Mouse (Mus musculus) spleen, postnatal 36 days (tissue): Measurements from ENCODE around the gene Nipsnap2.
"Not testable (repeated sequence)": the region's sequence is repeated elsewhere in the genome, so short reads cannot be mapped to it uniquely, and the experiment has no call there.

Experiments used
- DNase-seq, 2 experiments: peaks; one replicate each; pipeline ENCODE4 v3.0.0; 2022; ENCODE audit warnings: low spot score in 2 of 2, mixed read lengths in 1 of 2

The Nipsnap2 gene

DNA sequence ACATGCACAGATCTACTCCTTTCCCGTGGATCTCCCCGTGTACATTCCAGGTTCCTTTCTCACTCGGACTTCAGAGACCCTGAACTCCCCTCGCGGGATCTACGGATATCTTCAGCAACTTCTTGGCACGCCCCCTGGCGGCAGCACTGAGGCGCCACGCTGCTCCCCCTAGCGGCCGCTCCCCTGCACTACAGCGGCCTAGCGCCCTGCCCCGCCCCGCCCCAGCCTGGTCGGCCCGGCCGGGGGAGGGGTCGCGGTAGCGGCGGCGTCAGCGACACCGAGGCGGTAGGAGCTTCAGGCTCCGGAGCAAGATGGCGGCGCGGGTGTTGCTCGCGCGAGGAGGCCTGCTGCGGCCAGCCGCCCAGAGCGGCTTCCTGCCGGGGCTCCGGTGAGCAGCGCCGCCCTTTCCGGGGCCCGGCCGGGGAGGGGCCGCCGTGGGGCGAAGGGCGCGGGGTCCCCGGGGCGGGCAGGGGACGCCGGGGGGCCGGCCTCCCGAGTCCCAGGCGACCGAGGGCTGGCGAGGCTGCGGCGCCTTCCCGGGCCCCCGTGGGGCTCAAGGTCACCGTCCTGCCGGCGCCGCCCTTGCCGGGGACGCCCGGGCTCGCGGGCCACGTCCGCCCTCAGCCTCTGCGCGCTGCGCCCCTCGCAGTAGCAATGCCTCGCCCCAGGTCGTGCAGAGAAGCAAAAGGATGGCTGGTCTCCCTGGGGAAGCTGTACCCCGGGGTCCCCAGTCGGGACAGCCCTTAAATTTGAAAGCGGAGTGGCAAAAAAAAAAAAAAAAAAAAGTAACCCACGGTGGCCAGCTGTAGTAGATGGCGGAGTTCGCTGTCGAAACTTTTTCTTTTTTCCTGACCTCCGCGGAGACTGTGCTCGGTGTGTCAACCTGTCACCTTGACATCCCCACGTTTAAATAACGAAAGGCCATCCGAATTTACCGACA lies at the start of gene Nipsnap2:
Gene Nipsnap2 (plus strand): TSS at position 230 of the 940 bp plus-strand sequence.
- DNase-seq, result peak; percentile 85 to 86

GRCm38 (mm10) chr5:129685141-129685540 lies 39.7 kb upstream of the Nipsnap2 start:
- DNase-seq, result not testable (repeated sequence)

DNA sequence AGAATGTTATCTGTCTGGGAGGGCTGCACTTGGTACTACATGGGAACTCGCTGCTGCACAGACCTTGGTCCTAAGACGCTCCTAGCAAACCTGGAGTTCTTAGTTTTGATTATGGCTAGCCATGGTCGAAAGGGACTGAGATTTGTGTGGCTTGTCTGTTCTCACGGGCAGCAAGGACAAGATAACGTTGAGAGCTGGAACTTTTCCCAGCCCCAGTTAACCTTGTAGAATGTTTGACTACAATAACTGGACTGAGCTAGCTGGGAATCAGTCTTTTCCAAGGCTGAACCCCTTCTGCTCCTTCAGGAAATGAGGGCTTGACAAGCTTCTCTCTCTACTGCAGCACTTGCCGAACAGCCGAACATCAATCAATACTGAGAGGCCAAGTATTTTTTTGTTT lies 37.2 kb upstream of the Nipsnap2 start:
- DNase-seq, result no peak

GRCm38 (mm10) chr5:129690528-129690927 lies 34.3 kb upstream of the Nipsnap2 start:
- DNase-seq, result no peak

- DNase-seq, result no peak
Observed at GRCm38 (mm10) chr5:129700506-129700905, 24.4 kb upstream of the Nipsnap2 start.

- no peak for DNase-seq
Observed at GRCm38 (mm10) chr5:129701706-129702105, 23.2 kb upstream of the Nipsnap2 start.

DNA sequence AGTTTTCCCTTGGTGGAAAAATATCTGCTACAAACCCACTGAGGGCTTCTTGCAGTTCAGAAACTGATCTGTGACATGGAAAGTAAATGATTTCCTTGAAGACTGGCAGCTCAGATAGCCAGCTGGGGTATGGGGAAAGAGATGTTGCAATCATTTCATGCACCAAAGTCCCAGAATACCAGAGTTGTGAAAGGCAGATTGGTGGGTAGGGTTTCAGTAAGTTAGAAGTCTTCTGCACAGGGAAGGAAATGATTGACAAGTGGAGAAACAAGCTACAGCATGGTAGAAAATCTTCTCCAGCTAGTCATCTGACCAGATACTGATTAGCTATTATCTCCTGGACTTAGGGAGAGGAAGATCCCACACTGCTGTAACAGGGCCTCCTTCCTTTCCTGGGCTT lies 21.5 kb upstream of the Nipsnap2 start:
- DNase-seq, result no peak

GRCm38 (mm10) chr5:129708412-129708811 lies 16.5 kb upstream of the Nipsnap2 start, which contains the start of gene Sept14:
TSS of gene Sept14 (minus strand) at chr5:129708512.
- DNase-seq, result no peak

- DNase-seq, result peak; percentile 91 to 94
Observed at GRCm38 (mm10) chr5:129715326-129715861, 9.5 kb upstream of the Nipsnap2 start, which contains the start of gene Mrps17. TSS of gene Mrps17 (plus strand) at chr5:129715497.

DNA sequence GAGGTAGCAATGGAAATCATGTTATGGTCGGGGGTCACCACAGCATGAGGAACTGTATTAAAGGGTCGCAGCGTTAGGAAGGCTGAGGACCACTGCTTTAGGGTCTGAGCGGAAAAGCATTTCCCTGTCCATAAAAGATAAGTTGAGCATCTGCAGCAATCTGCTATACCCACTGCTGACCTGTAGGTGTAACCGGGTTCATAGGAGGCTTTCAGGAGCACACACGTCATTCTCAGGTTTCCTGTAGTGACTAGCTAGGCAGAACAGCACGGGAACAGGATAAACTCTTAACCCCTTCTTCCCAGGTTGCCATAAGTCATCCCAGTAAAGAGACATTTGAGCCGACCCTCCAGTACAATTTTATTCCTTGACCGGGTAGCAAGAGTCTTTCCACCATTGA lies 7.8 kb upstream of the Nipsnap2 start:
- no peak for DNase-seq

DNA sequence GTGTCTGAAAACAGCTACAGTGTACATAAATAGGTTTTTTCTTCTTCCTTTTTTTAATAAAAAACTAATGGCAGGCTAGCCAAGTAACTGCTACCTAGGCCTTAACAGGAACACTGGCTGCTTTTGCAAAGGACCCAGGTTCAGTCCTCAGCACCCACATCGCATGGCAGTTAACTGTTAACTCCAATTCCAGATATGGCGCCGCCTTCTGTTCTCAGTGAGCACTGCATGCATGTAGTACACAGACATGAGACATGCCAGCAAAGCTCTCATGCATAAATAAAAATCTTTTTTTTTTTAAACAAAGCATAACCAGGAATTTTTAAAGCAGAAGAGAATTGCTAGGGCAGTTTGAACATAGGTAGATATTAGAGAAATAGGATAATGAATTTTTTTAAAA lies 4.7 kb upstream of the Nipsnap2 start:
- no peak for DNase-seq

GRCm38 (mm10) chr5:129724268-129724667 lies 595 bp upstream of the Nipsnap2 start:
- no peak for DNase-seq

GRCm38 (mm10) chr5:129725774-129726392 lies 1.0 kb downstream of the Nipsnap2 start:
- DNase-seq, result no peak

GRCm38 (mm10) chr5:129726784-129727183 lies 1.9 kb downstream of the Nipsnap2 start:
- no peak for DNase-seq

DNA sequence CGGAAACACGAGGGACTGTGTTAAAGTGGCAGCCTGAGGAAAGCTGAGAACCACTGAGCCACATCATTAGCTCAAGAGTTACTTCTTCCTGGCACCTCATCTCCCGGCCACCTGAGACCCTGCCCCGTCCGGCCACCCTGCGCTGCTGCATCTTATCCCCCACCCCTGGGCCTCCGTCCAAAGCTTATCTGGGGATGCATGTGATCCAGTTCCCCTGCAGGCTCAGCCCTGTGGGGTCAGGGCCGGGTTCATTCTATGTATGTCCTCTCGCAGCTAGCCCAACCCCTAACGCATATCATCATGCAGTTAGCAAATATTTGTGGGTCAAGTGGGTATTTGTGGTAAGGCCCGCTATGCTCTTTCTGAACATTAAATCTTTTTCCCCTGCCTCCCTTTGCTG lies 4.4 kb downstream of the Nipsnap2 start:
- DNase-seq, result no peak

GRCm38 (mm10) chr5:129730344-129730743 lies 5.5 kb downstream of the Nipsnap2 start:
- no peak for DNase-seq

GRCm38 (mm10) chr5:129731021-129731420 lies 6.2 kb downstream of the Nipsnap2 start:
- no peak for DNase-seq

GRCm38 (mm10) chr5:129740976-129741375 lies 16.1 kb downstream of the Nipsnap2 start:
- peak in 1 of 2 experiments; percentile 11 for DNase-seq

DNA sequence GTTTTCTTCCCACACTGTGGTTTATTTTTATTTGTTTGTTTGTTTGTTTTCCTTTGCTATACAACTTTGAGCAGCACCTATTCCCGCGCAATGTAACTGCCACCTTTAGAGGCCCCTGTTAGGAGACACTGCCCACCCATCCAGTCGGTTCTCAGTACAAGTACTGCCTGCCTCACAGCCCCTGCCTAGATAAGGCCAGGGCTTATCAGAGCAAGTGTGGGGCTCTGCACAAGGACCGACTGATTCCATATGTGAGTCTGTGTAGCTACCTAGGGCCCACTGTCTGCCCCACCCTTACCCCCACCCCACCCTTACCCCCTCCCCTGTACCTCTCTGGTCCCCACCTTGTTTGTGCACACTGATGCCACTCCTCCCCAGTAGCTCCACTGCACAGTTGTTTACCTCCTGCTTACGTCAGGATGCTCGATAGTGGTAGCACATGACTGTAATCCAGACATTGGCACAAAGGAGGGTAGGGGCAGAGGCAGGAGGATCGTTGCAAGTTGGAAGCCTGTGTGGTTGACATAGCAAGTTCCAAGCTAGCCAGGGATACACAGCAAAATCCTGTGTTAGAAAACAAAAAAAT lies 18.1 kb downstream of the Nipsnap2 start:
- no peak for DNase-seq

DNA sequence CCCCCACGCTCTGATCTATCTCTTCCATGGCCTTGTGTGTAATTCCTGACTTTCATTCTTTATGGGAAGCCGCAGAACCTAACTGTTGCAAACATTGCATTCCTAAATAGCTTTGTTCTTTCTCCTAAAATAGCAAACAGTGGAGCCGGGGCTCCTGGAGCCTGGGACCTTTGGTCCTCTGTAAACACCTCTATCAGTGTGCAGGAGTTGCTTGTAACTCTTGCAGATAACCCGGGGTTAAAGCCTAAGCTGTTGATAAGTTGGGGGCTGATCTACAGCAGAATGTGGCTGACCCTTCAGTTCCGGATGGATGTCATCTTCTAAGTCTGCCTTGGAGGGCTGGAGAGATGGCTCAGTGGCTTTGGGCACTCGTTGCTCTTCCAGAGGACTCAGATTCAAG lies 19.2 kb downstream of the Nipsnap2 start:
- DNase-seq, result no peak

DNA sequence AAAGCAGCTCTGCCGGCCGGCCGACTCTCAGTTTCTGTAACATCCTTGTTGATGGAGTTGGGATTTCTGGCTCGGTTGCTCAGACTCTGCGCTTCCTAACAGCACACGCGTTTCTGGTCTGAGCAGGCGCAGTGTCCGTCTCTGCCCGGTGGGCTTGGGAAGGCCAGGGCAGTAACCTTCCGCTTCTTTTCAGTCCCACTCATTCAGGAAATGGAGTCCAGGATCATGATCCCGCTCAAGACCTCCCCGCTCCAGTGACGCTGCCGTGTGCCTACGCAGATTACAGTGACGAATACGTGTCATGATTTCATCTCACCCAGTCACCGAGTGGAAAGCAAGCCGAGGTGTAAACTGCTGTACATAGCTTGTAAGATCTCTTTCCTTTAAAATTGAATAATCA lies 32.0 kb downstream of the Nipsnap2 start:
- no peak for DNase-seq

DNA sequence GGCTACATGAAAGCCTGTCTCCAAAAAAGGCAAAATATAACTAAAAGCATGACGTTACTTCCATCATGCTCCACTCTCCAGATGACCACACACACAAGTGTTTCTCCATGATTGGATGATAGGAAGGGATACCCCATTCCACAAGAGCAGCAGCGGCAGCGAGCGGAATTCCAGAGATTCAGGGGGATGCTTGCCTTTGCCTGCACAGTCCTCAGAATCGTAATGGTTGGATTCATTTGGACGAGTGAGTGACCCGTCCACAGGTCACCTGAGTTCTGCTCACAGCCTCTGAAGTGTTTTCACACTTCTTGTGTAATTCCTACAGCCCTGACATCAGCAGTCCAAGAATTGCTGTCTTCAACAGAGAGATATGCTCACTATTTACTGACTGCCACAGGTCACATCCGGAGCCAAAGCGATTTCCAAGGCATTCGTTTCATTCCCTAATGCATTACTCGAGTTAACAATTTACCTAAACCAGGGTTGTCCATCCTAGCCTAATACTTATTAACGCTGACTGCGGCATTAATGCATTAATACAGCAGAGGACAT lies 35.1 kb downstream of the Nipsnap2 start:
- DNase-seq, result no peak
